Mouse (Mus musculus) ovary, adult 18-20 months (tissue): ENCODE measurements around the gene Hist1h2ba.

Source experiments
- DNase-seq: peaks from one replicate; pipeline ENCODE4 v3.0.0; 2022; ENCODE audit warnings: low spot score, mixed read lengths

Hist1h2ba gene

DNA sequence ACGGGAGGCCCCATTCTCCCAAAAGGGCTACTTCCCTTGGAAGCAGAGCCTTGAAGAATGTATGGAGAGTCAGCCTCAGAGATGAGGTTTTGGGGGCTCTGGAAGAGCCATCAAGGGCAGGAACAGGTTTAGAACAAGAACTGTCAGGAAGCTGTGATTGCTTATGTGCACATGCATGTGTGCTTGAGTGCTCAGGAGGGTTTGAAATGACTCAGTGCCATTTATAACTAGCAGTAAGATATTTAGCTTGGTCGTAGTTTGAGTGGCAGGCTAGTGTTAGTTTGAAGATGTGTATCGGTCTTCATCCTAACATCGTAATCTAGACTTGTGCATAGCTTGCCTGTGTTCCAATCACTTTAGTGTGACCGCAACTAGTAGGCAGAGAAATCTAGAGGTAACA, 27.1 kb downstream of the Hist1h2ba start:
- DNase-seq: no peak

- DNase-seq: no peak
These were observed 35.7 kb downstream of the Hist1h2ba start for GRCm38 (mm10) chr13:23898242-23898641.

DNA sequence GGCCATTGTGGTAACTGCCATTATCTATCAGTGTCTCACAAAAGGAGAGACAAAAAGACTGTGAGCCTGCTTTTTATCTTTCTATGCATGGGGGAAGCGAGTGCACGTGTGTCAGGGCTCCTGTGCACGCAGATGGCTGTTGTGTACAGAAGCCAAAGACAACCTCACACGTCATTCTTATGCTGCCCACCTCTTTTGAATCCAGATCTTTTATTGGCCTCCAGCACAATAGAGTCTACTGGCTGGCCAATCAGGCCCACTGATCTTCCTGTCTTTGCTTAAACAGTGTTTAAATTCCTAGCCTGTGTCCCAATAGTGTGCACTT, 40.7 kb downstream of the Hist1h2ba start:
- no peak for DNase-seq

DNA sequence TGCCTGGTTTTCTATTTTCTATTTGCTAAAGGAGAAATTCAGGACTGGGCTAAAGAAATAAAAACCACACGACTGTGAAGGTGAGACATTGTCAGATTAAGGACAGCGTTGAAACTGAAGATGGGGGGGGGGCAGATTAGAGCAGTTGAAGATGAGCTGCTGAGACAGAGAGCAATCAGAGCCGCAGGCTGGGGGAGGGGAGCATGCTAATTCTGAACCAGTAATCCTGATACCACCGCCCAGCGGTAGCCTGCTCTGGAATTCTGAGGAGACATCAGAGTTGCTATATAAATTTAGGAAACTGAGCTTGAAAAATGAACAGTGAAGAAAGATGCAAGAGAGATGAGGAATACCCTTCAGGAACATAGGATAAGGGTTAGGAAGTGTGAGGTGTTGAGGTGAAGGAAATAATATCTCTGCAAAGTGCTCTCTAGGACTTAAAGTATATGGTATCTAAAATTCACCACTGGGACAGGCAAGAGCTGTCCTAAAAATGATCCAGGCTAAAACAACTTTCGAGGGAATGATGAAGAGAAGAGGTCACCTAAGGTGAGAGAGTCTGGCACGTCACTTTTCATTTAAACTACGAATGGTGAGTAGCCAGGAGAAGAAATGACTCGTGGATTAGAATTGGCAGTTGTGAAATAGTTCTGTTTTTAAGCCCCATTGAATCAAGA, 41.2 kb downstream of the Hist1h2ba start:
- no peak for DNase-seq

DNA sequence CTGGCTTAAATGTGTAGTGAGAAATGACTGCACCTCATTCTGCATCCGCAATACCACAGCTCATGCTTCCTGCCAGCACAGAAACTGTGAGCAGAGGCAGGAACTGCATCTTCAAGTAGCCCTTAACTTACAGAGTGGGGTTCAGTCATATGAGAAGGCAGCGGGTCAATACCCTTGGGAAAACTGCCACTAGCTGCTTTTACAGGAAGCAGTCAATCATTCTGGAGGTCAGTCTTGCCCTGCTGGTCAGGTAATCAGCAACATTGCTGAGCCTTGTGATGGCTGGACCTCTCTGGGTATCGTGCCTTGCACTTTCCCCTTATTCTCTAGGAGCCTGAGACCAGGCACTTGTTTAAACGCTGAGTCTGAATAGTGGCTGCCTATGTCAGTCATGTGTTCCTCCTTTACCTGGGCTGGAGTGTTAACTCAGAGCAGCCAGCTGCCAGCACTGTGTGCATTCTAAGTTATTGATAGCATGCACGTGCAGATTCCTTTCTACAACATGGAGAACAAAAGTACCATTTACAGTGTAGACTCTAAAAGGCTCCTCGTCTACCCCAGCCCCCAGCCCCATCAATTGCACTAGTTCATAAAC, 44.8 kb downstream of the Hist1h2ba start:
- no peak for DNase-seq

GRCm38 (mm10) chr13:23887026-23887725, 46.8 kb downstream of the Hist1h2ba start:
- no peak for DNase-seq

- DNase-seq: no peak
These were observed 48.4 kb downstream of the Hist1h2ba start for GRCm38 (mm10) chr13:23885540-23885939.
